In genomic region chr12:73094605-73095004, GRCm38 (mm10) we compare ENCODE assay signal across 18 mouse cellular contexts. TPM values are rescaled to one million over a fixed set of nuclear protein-coding genes. Genes with fewer than 3 reads are reported as not detected.
"Had no signal": no experiment of that assay in that cellular context is flagged by ENCODE, and none has a peak within 500 bp of the region (broad histone marks: within the 10 kb centered on the region; RNA-seq: fewer than 3 reads in every experiment).

No protein-coding gene starts in this region.

- H3K4me3 ChIP-seq: layer of hippocampus, adult 2 months; limb, embryonic 12.5 days; megakaryocyte, embryonic 14.5 days; midbrain, embryonic 15.5 days; neural tube, embryonic 12.5 days had no signal

- H3K27me3 ChIP-seq: limb, embryonic 12.5 days; midbrain, embryonic 15.5 days; neural tube, embryonic 12.5 days had no signal

- ATAC-seq: midbrain, embryonic 15.5 days had no signal

- H3K27ac ChIP-seq: layer of hippocampus, adult 2 months; limb, embryonic 12.5 days; macrophage; midbrain, embryonic 15.5 days; neural tube, embryonic 12.5 days had no signal

- DNase-seq: kidney, adult 2 months; kidney, postnatal 25 days; lung, embryonic 14.5 days; lung, postnatal 10 days; spleen, adult 18-20 months; thymus, adult 18-20 months; thymus, postnatal 14 days had no signal

- H3K36me3 ChIP-seq: midbrain, embryonic 15.5 days; neural tube, embryonic 12.5 days had no signal

- H3K9me3 ChIP-seq: limb, embryonic 12.5 days; megakaryocyte, embryonic 14.5 days; midbrain, embryonic 15.5 days; neural tube, embryonic 12.5 days had no signal

- H3K9ac ChIP-seq: limb, embryonic 12.5 days; lung, embryonic 14.5 days; midbrain, embryonic 15.5 days; neural tube, embryonic 12.5 days had no signal

- H3K4me1 ChIP-seq: limb, embryonic 12.5 days; midbrain, embryonic 15.5 days; neural tube, embryonic 12.5 days had no signal

- H3K4me2 ChIP-seq: limb, embryonic 12.5 days; lung, embryonic 14.5 days; midbrain, embryonic 11.5 days; midbrain, embryonic 15.5 days; neural tube, embryonic 12.5 days had no signal

RNA-seq across cellular contexts. Expression of gene Six4, which starts 18.7 kb away (rescaled TPM):
- total RNA-seq: monocyte, adult 5-6 weeks had no signal
- polyA plus RNA-seq: liver, adult 2 months; macrophage had no signal

RNA-seq across cellular contexts. Expression of gene Six1, which starts 40.9 kb away (rescaled TPM):
- total RNA-seq: monocyte, adult 5-6 weeks; neutrophil, adult 5-6 weeks had no signal
- polyA plus RNA-seq: liver, adult 2 months; macrophage; stomach, embryonic 14.5 days had no signal
